Mouse (Mus musculus) midbrain, embryonic 14.5 days (tissue): ENCODE data around the gene Acot11. TPM values are rescaled to one million over a fixed set of nuclear protein-coding genes. Genes with fewer than 3 reads are reported as not detected.
A peak's percentile ranks its signal among the peaks of the same experiment; 100 is the strongest.
"Not testable (repeated sequence)": the region's sequence is repeated elsewhere in the genome, so short reads cannot be mapped to it uniquely, and the experiment has no call there.

ENCODE experiments used
- ATAC-seq: fragments of 200-750 bp; cut with Nextera tagmentation; 2 replicates; pipeline ENCODE4 v1.8.0; 2017; ENCODE audit warnings: moderate number of reproducible peaks, moderate library complexity; ENCODE audit not compliant: low FRiP score, low TSS enrichment
- DNase-seq: peaks from one replicate; pipeline ENCODE4 v3.0.0-alpha.2; 2015
- H3K27ac ChIP-seq: fragments of 300-500 bp; sonication (generic); replicated peaks from 2 replicates; pipeline ENCODE4 v1.5.1; 2014; ENCODE audit warnings: mild to moderate bottlenecking, low read depth, low read length, moderate library complexity
- H3K27me3 ChIP-seq: fragments of 300-500 bp; sonication (generic); 2 replicates; pipeline ENCODE4 v1.6.1; 2014; ENCODE audit warnings: low read length, control low read depth, mixed read lengths; ENCODE audit not compliant: control insufficient read depth, insufficient read depth
- H3K36me3 ChIP-seq: fragments of 300-500 bp; sonication (generic); 2 replicates; pipeline ENCODE4 v1.6.1; 2014; ENCODE audit warnings: low read length, control low read depth; ENCODE audit not compliant: control insufficient read depth, insufficient read depth
- H3K4me1 ChIP-seq: fragments of 300-500 bp; sonication (generic); 2 replicates; pipeline ENCODE4 v1.6.1; 2014; ENCODE audit warnings: mild to moderate bottlenecking, antibody characterized with exemption, low read length, control low read depth; ENCODE audit not compliant: control insufficient read depth, insufficient read depth
- H3K4me2 ChIP-seq: fragments of 300-500 bp; sonication (generic); 2 replicates; pipeline ENCODE4 v1.6.1; 2014; ENCODE audit warnings: mild to moderate bottlenecking, low read length, moderate library complexity
- H3K4me3 ChIP-seq: fragments of 300-500 bp; sonication (generic); replicated peaks from 2 replicates; pipeline ENCODE4 v1.5.1; 2014; ENCODE audit warnings: low read depth, low read length
- H3K9ac ChIP-seq: fragments of 300-500 bp; sonication (generic); replicated peaks from 2 replicates; pipeline ENCODE4 v1.6.1; 2014; ENCODE audit warnings: mild to moderate bottlenecking, low read length, moderate library complexity
- H3K9me3 ChIP-seq: fragments of 300-500 bp; sonication (generic); 2 replicates; pipeline ENCODE4 v1.6.1; 2016; ENCODE audit warnings: low read length, control low read depth, mixed read lengths; ENCODE audit not compliant: control insufficient read depth
- WGBS: fragments of 180-500 bp; shearing (Covaris S2); extraction: QIAGEN DNeasy Blood & Tissue Kit; methylation state at CpG from one replicate; pipeline ENCODE4 v1.1.7; 2014; 5-methylcytosine and 5-hydroxymethylcytosine counted together
- polyA plus RNA-seq: library from polyadenylated mRNA; unstranded; fragments of >200 nt; fragmentation: Nextera tagmentation; extraction: Ambion mirVana; gene quantifications from 2 replicates; pipeline ENCODE4 v1.2.1, GENCODE M21; 2014

Acot11 gene
- polyA plus RNA-seq, 1 experiment from 2014 or later: 1.3 TPM

GRCm38 (mm10) chr4:106803781-106804180 lies 1.0 kb downstream of the Acot11 start:
- H3K36me3 ChIP-seq: no peaks in the 10 kb centered on the region
- H3K27me3 ChIP-seq: 0 out of 2 replicates have a peak, but pooled peaks cover 15% of the 10 kb centered on the region
- H3K4me3 ChIP-seq: no peak overlapping the region
- no peak overlapping the region for H3K4me2 ChIP-seq
- H3K27ac ChIP-seq: no peak overlapping the region
- WGBS: 87% methylated on average over 4 of the region's 4 CpGs
- DNase-seq (no peak), ATAC-seq (no peak)
- no peaks in the 10 kb centered on the region for H3K9me3 ChIP-seq
- no peak overlapping the region for H3K9ac ChIP-seq
- H3K4me1 ChIP-seq: 0 out of 2 replicates have a peak, but pooled peaks cover 4% of the 10 kb centered on the region

DNA sequence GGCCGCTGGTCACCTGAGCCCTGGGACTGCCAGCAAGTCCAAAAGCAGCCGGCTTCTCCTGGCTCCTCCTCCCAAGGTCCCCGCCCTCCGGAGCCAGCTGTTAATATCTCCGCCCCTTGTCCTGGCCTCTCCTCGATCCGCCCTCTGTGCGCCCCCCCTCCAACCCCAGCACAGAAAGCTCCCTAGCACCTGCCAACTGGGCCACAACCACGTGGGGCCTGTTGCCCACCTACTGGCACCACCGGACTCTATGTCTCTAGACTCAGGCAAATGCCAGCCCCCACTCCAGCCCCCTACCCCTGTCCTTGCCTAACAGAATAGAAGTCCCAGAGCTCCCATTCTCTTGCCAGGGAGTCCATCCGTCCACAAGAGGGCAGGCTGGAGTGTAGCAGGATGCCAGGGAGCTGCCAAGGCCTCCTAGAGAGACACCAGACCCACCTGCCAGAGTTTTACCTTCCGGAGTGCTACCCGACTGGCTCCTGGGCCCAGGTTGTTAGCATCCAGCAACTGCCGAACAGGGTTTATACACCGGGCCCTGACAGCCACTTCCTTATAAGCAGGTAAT lies 4.9 kb downstream of the Acot11 start:
- DNase-seq (peak; percentile 84), ATAC-seq (peak; percentile 50)
- H3K9me3 ChIP-seq: no peaks in the 10 kb centered on the region
- 0 out of 2 replicates have a peak, but pooled peaks cover 2% of the 10 kb centered on the region for H3K4me1 ChIP-seq
- H3K27me3 ChIP-seq: 0 out of 2 replicates have a peak, but pooled peaks cover 12% of the 10 kb centered on the region
- no peak overlapping the region for H3K9ac ChIP-seq
- H3K36me3 ChIP-seq: no peaks in the 10 kb centered on the region
- H3K4me2 ChIP-seq: peak overlapping the region; percentile 33
- 10% methylated on average over 15 of the region's 15 CpGs for WGBS
- H3K4me3 ChIP-seq: 0 out of 2 replicates have a peak overlapping the region, but pooled peaks have one; percentile 5
- H3K27ac ChIP-seq: no peak overlapping the region

GRCm38 (mm10) chr4:106798908-106799546 lies 5.8 kb downstream of the Acot11 start:
- Histone ChIP-seq H3K27me3 (0 out of 2 replicates have a peak, but pooled peaks cover 4% of the 10 kb centered on the region), H3K4me1 (no peaks in the 10 kb centered on the region), H3K27ac (no peak overlapping the region), H3K4me2 (peak overlapping the region; percentile 33; the same call in 1 of the 2 replicates), H3K4me3 (no peak overlapping the region), H3K36me3 (no peaks in the 10 kb centered on the region), H3K9me3 (no peaks in the 10 kb centered on the region), H3K9ac (no peak overlapping the region)
- ATAC-seq: no peak
- no peak for DNase-seq
- 73% methylated on average over 10 of the region's 10 CpGs for WGBS

DNA sequence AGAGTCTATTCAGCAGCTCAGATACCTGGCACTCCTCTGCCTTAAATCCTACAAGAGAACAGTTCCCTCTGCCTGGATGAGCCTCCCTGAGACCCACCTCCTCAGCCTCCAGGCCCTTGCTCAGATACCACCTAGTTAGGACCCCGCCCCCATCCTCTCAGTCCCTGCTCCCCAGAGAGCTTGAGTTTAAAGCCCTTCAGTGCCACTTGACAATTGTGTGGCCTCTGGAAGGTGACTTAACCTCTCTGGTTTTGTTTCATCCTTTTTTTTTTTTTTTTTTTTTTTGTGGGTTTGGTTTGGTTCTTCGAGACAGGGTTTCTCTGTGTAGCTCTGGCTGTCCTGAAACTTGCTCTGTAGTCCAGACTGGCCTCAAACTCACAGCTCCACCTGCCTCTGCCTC lies 9.5 kb downstream of the Acot11 start:
- Histone ChIP-seq H3K27me3 (no peaks in the 10 kb centered on the region), H3K36me3 (no peaks in the 10 kb centered on the region), H3K4me3 (no peak overlapping the region), H3K9me3 (no peaks in the 10 kb centered on the region), H3K4me1 (no peaks in the 10 kb centered on the region), H3K9ac (no peak overlapping the region), H3K4me2 (no peak overlapping the region), H3K27ac (no peak overlapping the region)
- no peak for DNase-seq
- 93% methylated on average over 2 of the region's 2 CpGs for WGBS
- ATAC-seq: no peak

DNA sequence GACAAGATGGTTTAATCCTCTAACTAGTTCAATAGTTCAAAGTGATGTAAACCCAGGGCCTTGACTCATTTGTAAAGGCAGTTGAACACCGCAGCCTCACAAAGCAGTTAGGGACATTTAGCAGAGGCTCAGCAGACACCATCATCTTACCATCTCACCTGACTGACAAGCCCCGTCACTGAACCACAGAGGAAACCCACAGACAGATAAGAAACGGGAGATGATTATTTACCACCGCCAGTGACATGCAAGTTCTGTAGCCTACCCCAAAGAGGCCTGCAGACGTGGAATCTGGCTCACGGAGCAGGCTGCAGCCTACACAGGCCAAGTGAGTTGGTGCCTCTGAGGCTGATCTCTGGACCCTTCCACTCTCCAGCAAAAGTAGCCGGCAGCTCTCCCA lies 10.6 kb downstream of the Acot11 start:
- H3K4me2 ChIP-seq: no peak overlapping the region
- no peak overlapping the region for H3K4me3 ChIP-seq
- ATAC-seq: no peak
- DNase-seq: no peak
- 92% methylated on average over 7 of the region's 7 CpGs for WGBS
- no peaks in the 10 kb centered on the region for H3K9me3 ChIP-seq
- no peaks in the 10 kb centered on the region for H3K4me1 ChIP-seq
- H3K27ac ChIP-seq: no peak overlapping the region
- H3K27me3 ChIP-seq: no peaks in the 10 kb centered on the region
- no peak overlapping the region for H3K9ac ChIP-seq
- no peaks in the 10 kb centered on the region for H3K36me3 ChIP-seq

DNA sequence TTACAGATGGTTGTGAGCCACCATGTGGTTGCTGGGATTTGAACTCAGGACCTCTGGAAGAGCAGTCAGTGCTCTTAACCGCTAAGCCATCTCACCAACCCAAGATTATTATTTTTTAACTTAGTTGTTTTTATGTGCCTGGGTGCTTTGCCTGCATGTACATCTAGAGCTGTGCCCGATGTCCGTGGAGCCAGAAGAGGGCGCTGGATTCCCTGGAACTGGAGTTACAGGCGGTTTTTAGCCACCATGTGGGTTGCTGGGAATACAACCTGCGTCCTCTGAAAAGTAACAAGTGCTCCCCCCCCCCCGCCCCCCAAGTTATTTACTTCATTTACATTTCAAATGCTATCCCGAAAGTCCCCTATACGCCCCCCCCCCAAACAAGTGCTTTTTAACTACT lies 11.0 kb downstream of the Acot11 start:
- H3K27ac ChIP-seq, DNase-seq, H3K4me1 ChIP-seq, H3K27me3 ChIP-seq, H3K9me3 ChIP-seq, H3K4me2 ChIP-seq, H3K9ac ChIP-seq, H3K4me3 ChIP-seq, H3K36me3 ChIP-seq, ATAC-seq: not testable (repeated sequence)
- 94% methylated on average over 9 of the region's 9 CpGs for WGBS

DNA sequence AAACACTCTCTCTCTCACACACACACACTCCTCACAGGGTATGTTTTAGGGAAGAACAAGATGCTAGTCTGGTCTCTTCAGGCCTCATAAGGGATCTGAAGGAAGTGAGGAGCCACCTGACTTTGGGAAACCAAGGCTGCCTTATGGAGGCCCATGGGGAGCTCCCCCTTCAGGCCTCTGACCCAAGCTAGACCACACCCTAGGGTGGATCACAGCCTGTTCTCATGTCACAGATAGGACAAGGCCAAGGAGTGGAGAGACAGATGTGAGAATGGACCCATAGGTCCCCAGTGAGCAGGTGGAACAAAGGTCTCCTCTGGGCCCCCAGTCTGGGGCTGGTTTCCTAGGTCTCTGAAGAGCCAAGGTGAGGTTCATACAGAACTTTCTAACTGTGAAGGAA lies 12.5 kb downstream of the Acot11 start:
- no peaks in the 10 kb centered on the region for H3K36me3 ChIP-seq
- H3K4me1 ChIP-seq: peaks cover 7% of the 10 kb centered on the region
- H3K9ac ChIP-seq: no peak overlapping the region
- no peaks in the 10 kb centered on the region for H3K27me3 ChIP-seq
- no peak overlapping the region for H3K4me3 ChIP-seq
- no peaks in the 10 kb centered on the region for H3K9me3 ChIP-seq
- DNase-seq: no peak
- ATAC-seq: no peak
- H3K27ac ChIP-seq: no peak overlapping the region
- H3K4me2 ChIP-seq: no peak overlapping the region

GRCm38 (mm10) chr4:106790938-106791337 lies 13.9 kb downstream of the Acot11 start:
- Histone ChIP-seq H3K36me3 (no peaks in the 10 kb centered on the region), H3K4me1 (peaks cover 20% of the 10 kb centered on the region), H3K9me3 (no peaks in the 10 kb centered on the region), H3K27me3 (no peaks in the 10 kb centered on the region), H3K9ac (no peak overlapping the region), H3K4me2 (no peak overlapping the region), H3K27ac (no peak overlapping the region), H3K4me3 (no peak overlapping the region)
- 91% methylated on average over 1 of the region's 1 CpGs for WGBS
- DNase-seq (no peak), ATAC-seq (no peak)

DNA sequence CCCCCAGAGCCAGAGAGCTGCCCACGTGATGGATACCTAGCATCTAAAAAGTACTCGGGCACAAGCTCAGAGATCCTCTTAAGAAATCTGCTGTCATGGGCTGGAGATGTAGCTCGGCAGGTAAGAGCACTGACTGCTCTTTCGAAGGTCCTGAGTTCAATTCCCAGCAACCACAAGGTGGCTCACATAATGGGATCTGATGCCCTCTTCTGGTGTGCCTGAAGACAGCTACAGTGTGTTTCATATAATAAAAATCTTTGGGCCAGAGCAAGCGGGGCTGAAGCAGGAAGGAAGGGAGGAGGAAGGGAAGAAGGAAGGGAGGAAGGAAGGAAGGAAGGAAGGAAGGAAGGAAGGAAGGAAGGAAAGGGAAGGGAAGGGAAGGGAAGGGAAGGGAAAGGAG lies 14.6 kb downstream of the Acot11 start:
- H3K27me3 ChIP-seq, H3K27ac ChIP-seq, DNase-seq, H3K4me3 ChIP-seq, H3K9me3 ChIP-seq, H3K36me3 ChIP-seq, ATAC-seq, H3K9ac ChIP-seq, H3K4me2 ChIP-seq: not testable (repeated sequence)
- WGBS: 77% methylated on average over 5 of the region's 5 CpGs
- peaks cover 26% of the 10 kb centered on the region for H3K4me1 ChIP-seq
